Mouse (Mus musculus): ENCODE results near the gene Dcaf6.

Gene Dcaf6

DNA sequence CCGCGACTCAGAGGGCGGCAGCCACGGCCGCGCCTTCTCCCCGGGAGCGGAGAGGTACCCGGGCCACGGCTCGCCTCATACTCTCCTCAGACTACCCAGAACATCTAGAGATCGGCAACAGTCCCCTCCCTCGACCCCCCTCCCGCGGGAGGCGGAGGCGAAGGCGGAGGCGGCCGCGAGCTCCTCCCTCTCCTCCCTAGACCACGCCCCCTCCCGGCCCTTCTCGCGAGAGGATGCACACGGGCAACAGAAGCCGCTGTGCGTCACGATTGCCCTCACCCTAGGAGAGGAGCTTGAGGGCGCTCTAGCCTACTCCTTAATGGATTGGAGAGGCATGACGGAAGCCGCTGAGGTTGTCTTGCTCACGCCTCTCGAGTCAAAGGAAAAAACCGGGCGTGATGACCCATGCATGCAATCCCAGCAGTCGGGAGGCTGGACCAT, at the start of gene Dcaf6, which contains the start of gene Mpc2:
Gene Dcaf6 (minus strand): TSS at position 116 of the 441 bp plus-strand sequence.
Gene Mpc2 (plus strand): TSS at position 278 of the 441 bp plus-strand sequence.
- peak; percentile 100 for DNase-seq (ENCODE audit: low spot score in 2 of 2)

DNA sequence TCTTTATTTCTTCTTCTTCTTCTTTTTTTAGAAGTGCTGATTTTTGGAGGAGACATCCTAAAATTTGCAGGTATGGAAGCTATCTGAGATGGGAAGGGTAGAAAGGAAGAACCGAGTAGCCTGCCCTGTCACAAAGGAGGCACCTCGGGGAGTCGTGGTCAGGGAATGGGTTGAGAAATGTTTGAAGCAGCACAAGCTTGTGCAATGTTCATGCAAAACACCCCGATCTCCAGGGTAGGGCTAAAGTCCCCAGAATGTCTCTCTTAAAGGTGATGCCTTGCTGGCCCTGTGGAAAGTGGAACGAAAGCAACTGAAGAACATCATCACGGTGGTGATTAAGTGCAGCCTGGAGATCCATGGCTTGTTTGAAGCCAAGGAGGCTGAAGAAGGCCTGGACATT, 46.0 kb upstream of the Dcaf6 start:
- no peak for DNase-seq (ENCODE audit: low spot score in 2 of 2)

DNA sequence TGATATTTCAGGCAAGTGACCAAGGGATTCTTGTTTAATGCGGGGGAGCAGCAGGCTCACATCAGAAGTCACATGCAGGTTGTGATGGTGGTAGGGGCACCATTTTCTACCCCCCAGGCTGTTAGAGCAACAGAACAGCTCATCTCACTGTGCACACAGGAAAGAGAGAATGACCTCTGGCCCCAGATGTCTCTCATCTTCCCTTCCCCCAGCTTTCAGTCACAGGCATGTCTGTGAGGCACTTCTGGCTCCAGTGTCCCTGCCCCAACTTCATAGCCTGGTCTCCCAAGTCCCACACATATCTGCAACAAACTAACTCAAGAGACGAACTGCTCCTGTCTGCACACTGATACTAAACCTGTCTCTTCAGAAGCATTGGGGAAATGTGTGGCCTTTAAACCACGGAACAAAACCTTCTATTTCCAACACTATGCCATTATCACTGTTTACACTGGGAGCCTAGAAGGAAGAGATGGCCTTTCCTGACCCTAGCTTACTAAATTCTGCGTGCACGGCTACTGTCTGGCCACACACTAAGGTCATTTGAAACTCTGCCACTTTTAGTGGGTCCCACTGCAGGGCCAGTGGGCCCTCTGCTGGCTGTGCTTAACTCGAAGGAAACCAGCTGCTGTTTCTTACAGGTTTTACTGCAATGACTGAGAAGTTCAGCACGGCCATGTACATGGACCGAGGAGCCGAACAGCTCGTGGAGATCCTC, 43.2 kb upstream of the Dcaf6 start:
- peak in 1 of 2 experiments; percentile 7 for DNase-seq (ENCODE audit: low spot score in 2 of 2)

DNA sequence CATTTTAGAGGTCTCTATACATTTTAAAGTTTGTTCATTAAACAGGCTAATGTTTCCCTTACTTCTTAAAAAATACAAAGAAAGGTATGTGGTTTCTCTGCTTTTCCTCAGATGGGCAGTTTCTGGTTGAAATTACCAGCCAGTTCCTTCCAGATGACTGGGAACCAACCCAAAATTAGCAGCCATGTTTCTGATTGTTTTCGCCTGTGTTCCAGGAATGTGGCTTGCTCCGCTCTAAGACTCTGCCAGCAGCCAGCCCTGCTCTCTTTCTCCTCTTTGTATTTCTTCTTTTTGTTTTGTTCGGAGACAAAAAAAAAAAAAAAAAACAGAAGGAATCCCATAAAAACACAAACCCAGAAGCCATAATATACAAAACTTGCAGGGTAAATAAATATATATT, 38.6 kb upstream of the Dcaf6 start:
- DNase-seq (ENCODE audit: low spot score in 2 of 2) = no peak

DNA sequence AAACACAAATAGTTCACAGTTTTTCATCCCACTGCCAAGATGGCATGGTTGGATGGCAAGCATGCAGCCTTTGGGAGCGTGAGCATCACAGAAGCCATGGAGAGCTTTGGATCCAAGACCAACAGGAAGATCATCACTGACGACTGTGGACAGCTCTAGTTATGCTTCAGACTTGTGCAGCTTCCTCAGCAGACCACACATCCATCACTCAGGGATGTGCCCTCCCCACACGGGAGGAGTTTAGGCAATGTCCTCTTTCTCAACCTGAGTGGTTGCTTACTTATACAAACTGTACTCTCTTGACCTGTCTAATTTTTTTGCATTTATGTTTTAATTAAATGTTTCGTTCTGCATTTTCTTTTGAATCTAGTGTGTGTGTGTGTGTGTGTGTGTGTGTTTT, 28.9 kb upstream of the Dcaf6 start:
- DNase-seq (ENCODE audit: low spot score in 2 of 2) = no peak

DNA sequence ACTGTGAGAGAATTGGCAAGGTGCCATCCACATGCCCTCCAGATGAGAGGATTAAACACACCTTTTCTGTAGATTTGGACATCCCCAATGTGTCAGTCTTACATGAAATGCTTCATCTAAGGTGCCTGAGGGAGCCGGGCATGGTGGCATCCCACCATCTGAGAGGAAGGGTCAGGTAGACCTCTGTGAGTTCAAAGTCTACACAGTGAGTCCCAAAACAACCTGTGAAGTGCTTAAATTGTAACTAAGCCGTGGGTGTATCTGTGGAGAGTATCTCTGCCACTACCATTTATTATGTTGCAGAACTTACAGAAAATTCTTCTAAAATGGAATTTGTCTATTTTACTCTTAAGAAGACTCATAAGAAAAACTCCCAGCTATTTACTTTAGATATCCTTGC, 25.8 kb upstream of the Dcaf6 start:
- no peak for DNase-seq (ENCODE audit: low spot score in 2 of 2)

DNA sequence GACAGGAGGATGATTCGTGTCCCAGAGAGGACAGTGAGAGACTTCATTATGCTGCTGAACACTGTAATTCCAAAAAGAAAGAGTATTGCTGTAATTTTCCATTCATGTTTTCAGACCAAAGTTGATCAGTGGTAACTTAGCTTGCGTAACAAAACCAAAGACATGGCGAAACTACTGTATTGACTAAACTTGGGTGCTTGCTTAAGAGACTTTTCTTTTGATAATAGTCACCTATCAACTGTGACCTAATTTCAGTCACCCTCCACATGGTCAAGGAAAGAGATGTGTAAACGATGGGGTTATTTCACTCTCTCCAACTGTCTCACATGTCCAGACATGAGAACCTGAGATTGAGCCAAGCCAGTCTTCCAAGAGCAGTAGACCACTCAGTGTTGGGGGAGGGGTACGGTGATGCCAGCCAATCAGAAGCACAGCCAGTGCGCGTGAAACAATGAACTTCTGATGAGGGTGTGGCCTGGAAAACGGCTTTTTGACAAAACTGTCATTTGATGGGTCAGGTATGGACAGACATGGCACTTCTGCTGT, 24.5 kb upstream of the Dcaf6 start, which contains the start of gene Adcy10:
Gene Adcy10 (plus strand): TSS at position 496 of the 546 bp plus-strand sequence.
- DNase-seq (ENCODE audit: low spot score in 2 of 2) = no peak

DNA sequence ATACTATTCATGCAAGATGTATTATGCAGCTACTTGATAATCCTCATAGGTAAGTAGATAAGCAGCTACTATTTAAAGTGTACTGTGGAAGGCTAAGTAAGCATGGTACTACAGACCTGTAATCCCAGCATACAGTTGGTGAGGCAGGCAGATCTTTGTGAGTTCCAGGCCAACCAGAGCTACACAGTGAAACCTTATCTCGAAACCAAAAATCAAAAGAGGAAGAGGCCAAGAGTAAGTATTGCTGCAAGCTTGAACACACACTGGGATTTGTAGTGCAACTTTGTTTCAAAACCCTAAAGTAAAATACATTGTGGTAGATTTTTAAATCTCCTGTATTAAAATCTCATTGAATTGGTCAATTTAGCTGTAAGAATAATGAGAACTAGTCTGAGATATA, 11.2 kb upstream of the Dcaf6 start:
- no peak for DNase-seq (ENCODE audit: low spot score in 2 of 2)

DNA sequence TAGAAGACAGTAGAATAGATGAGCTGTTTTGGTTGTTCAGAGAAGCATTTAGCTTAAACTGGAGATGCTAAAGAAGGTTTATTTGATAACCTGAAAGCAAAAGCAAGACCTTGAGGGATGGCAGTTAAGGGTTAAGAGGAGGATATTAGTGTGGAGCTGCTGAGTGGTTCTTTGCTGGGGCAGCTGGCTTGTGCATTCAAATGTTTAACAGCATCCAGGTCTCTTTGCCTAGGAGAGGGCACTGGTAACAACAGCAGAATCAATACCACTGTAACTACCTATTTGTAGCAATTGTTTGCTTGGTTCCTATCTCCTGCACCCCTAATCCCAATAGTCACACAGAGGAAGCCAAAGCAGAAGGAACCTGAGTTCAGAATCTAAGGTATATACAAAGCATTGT, 9.4 kb upstream of the Dcaf6 start:
- DNase-seq (ENCODE audit: low spot score in 2 of 2) = no peak

DNA sequence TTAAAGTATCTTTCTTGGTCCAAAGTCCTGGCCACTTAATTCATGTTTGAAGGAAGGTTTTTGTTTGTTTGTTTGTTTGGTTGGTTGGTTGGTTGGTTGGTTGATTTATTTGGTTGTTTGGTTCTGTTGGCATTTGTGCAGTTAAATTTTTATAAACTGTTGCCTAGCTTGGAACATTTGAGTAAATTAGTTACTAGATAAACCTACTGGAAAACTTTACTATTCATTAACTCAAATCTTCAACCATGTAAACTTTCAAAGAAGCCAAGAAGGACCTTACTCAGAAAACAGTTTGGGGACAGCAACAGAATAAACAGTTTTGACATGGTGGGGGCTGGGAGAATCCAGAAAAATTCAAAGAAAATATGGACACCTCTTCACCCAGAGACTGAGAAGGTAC, 8.7 kb upstream of the Dcaf6 start:
- no peak for DNase-seq (ENCODE audit: low spot score in 2 of 2)

DNA sequence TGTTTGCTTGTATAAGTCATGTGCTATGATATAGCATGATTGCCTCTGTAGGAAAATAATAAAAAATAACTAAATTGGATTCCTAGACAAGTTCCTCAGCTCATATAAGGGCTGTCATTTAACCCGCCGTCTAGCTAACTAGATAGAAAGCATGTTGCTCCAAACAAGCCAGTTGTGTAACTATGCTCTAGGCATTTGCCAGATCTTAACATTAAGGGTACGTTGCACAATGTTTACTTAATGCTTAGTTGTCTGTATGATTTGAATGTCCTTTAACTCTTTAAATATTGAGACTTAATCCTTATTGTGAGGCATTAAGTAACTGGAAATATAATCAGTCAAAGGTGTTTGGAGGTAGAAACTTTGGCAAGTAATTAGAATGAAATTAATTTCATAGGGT, 4.3 kb upstream of the Dcaf6 start:
- no peak for DNase-seq (ENCODE audit: low spot score in 2 of 2)

DNA sequence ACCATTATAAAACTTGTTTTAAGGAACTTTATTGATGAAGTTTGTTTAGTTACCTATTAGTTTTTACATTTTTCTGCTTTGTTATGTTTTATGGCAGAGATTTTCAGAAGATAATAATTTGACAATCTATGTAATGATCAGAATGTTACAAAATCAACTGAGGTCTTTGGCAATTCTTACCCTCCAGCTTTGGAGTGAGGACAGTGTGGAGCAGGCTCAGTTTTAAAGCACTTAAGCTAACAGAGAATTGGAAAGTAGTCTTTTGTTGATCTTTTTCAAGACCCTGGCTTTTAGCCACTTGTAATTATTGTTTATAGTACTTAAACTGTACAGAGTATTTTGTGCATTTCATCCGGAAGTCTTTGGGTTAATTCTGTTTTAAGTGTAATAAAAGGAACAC, 2.6 kb upstream of the Dcaf6 start:
- no peak for DNase-seq (ENCODE audit: low spot score in 2 of 2)

DNA sequence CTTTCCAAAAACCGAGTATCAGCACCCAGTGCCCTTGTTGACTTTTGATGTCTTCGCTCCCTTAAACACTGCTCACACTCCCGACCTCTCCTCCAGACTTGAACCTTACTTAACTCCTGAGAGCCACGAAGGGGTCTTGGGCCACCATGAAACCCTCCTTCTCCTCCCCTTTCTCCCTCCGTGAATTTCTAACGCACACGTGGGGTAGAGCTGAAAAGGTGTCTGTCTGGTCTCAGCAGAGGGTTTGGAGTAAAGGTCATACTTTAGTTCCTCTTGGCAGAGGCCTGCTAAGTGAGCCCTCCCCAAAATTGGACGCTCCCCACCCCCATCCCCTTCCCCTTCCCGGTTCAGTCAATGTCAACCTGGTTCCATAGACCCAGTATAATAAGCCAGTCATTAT, 1.4 kb upstream of the Dcaf6 start:
- peak in 1 of 2 experiments; percentile 10 for DNase-seq (ENCODE audit: low spot score in 2 of 2)

DNA sequence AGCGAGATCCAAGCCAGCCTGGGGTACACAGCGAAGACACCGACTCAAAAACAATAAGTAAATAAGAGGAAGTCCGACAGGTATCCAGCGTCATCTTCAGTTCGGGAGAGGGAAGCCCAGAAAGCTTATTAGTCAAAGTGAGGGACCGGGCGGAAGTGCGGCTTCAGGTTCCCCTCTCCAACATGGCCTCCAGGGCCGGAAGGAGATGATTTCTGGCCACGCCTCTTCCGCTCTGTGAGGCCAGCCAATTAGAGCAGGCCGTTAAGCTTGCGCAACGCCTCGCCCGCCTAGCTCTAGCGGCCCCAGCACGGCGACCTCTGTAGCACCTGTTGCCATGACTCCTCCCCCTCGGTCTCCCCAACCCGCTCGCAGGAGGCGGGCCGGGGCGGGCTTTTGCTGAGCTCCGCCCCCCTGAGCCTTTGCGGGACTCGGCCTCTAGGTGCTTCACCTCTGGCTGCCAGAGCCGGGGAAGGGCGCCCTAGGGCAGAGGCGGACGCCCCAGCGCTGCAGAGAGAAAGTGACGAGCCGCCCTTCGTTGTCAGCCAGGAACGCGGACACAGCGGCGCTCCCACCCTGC, 614 bp upstream of the Dcaf6 start:
- peak; percentile 99 to 100 for DNase-seq (ENCODE audit: low spot score in 2 of 2)

DNA sequence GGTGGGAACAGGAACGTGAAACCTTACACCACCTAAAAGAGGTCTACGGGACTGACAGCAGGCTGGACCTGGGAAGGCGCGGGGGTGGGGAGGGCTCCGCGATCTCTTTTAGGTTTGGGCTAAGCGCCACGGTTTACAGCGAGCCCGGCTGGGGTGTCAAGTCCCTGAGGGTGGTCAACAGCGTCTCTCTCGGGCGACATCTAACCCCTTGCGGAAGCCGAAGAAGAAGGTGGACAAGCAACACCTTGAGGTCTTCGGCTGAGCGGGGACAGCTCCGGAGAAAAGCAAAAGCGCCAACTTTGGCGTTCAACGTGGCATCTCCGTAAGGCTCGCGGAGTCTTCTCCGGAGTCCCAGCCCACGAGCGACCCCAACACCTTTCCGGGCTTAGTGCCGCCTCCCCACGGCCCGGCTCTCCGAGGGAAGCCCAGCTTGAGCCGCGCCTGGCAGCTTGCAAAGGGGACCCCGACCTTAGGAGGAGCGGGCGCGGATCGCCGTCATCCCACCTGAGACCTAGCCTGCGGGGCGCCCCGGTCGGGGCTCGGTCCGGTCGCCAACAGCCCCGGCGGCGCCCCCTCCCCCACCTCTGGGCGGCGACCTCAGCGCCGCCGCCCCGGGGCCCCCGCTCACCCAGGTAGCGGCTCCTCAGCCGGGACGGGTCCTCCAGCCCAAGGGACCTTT, 633 bp downstream of the Dcaf6 start:
- peak; percentile 28 to 30 for DNase-seq (ENCODE audit: low spot score in 2 of 2)

DNA sequence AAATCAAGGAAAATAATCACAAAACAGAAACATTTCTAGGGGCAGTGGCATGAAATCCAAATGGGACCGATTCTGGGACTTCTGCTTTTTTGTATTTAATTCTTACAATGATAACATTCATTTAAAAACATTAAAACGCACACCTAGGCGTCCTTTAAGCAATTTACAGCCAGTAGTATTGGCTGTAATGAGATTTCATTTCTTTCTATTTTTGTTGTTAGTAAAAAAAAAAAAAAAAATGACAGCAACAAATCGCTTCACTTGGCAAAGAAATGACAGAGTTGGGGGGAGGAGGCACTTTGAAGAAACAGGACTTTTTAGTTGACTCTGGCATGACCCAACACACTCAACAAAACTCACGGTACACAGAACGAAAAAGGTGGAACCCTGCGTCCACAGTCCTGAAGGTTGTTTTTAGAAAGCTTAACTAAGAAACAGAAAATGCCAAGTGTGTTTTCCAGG, 1.2 kb downstream of the Dcaf6 start:
- no peak for DNase-seq (ENCODE audit: low spot score in 2 of 2)

DNA sequence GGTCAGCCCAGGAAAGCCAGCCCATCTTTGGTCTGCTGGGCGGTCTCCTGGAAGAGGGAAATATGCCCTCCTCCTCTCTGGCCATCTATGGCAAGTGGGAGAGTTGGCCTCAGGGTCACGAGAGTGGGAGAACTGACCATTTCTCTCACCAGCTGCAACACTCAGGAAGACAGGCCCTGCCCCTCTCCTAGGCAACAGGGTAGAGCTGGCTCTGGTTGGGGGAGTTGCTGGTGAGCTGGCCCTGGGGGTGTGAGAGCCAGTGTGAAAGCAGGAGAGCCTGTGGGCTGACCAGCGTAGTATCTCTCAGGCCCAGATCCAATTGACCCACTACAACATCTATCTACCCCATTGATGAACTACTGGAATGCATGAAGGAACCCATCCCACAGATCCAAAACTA, 18.6 kb downstream of the Dcaf6 start:
- DNase-seq (ENCODE audit: low spot score in 2 of 2) = no peak

DNA sequence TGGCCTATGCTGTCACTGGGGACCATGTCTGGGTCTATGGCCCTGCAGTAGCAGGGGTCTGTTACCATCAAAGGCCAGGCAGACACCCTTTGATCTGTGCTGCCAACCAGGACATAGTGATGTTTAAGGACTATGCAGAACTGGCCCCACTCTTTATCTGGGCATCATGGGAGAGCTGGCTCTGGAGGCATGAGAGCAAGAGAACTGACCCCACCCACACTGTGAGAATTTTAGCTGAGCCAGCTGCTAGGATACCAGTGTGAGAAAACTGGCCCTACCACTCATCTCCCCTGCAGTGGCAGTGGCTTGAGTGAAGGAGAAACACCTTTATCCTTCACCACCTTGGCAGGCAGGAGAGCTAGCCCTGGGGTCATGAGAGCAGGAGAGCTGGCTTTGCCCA, 19.1 kb downstream of the Dcaf6 start:
- DNase-seq (ENCODE audit: low spot score in 2 of 2) = no peak

DNA sequence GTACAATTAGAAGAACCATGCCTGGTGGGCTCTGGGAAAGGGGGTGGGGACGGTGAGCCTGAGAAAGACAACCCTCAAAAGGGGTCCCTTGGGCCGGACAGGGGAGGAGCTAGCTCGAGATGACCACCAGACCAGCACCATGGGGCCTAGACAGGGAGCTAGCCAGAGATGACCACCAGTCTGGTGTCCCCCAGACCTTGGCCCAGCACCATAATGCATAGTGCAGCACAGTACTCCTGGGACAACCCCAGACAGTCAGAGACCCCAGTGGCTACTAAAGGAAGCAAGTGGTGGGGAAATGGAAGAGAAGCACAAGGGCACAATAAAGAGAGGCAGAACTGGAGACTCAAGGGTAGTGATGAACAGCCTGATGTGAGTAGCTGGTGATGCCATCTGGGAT, 19.5 kb downstream of the Dcaf6 start:
- DNase-seq (ENCODE audit: low spot score in 2 of 2) = no peak

DNA sequence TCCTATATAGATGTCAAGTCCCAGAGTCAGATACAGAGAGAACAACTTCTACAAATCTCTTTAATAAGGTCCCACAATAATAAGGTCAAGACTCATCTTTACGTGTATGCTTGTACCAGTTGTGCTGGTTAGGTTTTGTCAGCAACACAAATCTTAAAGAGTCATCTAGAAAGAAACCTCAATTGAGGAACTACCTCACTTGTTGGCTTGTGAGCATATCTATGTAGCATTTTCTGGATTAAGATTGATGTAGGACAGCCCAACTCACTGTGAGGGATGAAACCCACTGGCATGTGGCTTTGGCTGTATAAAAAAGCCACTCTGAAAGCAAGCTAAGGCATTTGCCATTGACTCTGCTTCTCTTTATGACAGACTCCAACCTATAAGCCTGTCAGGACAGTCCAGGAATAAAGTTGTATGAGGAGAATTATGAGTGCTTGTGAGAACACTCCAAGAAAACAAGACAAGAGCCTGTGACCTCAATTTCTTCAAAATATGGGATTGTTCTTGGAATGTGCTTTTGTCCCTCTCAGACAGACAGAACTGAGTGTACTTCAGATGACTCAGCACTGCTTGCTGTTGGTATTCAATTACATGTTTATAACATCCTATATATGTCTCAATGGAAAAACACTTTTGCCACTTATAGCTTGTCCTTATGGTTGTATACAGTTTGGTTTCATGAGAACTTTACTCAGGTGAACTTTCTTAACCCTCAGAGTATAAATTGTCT, 21.8 kb downstream of the Dcaf6 start:
- no peak for DNase-seq (ENCODE audit: low spot score in 2 of 2)

DNA sequence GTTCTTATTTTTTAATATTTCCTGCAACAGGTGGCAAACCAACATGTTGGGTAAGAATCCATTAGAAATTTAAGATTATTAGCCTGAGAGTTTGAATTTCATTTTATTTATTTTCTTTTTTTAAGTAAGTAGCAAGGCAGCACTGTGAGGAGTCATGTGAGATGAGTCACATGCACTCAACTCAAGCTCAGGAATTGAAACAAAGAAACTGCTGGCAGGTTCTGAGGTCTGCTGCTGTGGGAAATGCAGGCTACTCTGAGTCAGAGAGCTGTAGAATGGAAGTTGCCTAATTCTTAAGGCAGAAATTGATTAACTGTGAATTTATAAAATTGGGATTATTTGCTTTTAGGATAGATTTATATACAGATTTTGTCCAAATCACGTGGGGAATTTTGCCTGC, 27.4 kb downstream of the Dcaf6 start:
- DNase-seq (ENCODE audit: low spot score in 2 of 2) = no peak

DNA sequence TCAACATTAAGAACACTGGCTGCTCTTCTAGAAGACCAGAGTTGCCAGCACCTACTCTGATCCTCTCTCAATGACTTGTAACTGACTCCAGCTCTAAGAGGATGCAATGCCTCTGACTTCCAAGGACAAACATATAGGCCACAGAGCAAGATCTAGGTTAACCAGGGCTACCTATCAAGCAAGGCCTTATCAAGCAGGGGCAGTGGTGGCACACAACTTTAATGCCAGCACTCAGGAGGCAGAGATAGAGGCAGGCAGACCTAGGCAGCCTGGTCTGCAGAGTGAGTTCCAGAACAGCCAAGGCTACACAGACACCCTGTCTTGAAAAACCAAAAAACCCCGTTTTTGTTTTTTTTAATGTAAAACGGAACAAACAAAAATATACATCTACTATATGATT, 34.0 kb downstream of the Dcaf6 start:
- no peak for DNase-seq (ENCODE audit: low spot score in 2 of 2)

Measured in natural killer cell, adult 2 months (primary cell).